Mouse (Mus musculus) heart, embryonic 15.5 days (tissue): ENCODE measurements around the gene B4galt7. TPM values are rescaled to one million over a fixed set of nuclear protein-coding genes. Genes with fewer than 3 reads are reported as not detected.
A peak's percentile ranks its signal among the peaks of the same experiment; 100 is the strongest.
"Not testable (repeated sequence)": the region's sequence is repeated elsewhere in the genome, so short reads cannot be mapped to it uniquely, and the experiment has no call there.

Experiments
- ATAC-seq: fragments of 200-750 bp; cut with Nextera tagmentation; replicated peaks from 2 replicates; pipeline ENCODE4 v1.8.0; 2017; ENCODE audit warnings: low read depth, moderate TSS enrichment; ENCODE audit not compliant: insufficient number of reproducible peaks, insufficient read depth, low FRiP score
- H3K27ac ChIP-seq: fragments of 300-500 bp; sonication (generic); 2 replicates; pipeline ENCODE4 v1.5.1; 2015; ENCODE audit warnings: mild to moderate bottlenecking, inconsistent platforms
- H3K27me3 ChIP-seq: fragments of 300-500 bp; sonication (generic); 2 replicates; pipeline ENCODE4 v1.6.1; 2015; ENCODE audit warnings: inconsistent platforms
- H3K36me3 ChIP-seq: fragments of 300-500 bp; sonication (generic); 2 replicates; pipeline ENCODE4 v1.6.1; 2015; ENCODE audit warnings: mild to moderate bottlenecking, inconsistent platforms
- H3K4me1 ChIP-seq: fragments of 300-500 bp; sonication (generic); replicated peaks from 2 replicates; pipeline ENCODE4 v1.6.1; 2015; ENCODE audit warnings: inconsistent platforms
- H3K4me2 ChIP-seq: fragments of 300-500 bp; sonication (generic); 2 replicates; pipeline ENCODE4 v1.6.1; 2015; ENCODE audit warnings: inconsistent platforms, mild to moderate bottlenecking, moderate library complexity
- H3K4me3 ChIP-seq: fragments of 300-500 bp; sonication (generic); 2 replicates; pipeline ENCODE4 v1.5.1; 2015; ENCODE audit warnings: mild to moderate bottlenecking, inconsistent platforms
- H3K9ac ChIP-seq: fragments of 300-500 bp; sonication (generic); 2 replicates; pipeline ENCODE4 v1.6.1; 2015; ENCODE audit warnings: mild to moderate bottlenecking, inconsistent platforms
- H3K9me3 ChIP-seq: fragments of 300-500 bp; sonication (generic); replicated peaks from 2 replicates; pipeline ENCODE4 v1.6.1; 2016; ENCODE audit warnings: inconsistent platforms
- WGBS: fragments of 180-500 bp; shearing (Covaris S2); methylation state at CpG from one replicate; pipeline ENCODE4 v1.1.7; 2015; ENCODE audit warnings: mixed read lengths; 5-methylcytosine and 5-hydroxymethylcytosine counted together
- polyA plus RNA-seq: library from polyadenylated mRNA; unstranded; fragments of >200 nt; fragmentation: Nextera tagmentation; extraction: Ambion mirVana; gene quantifications from 2 replicates; pipeline ENCODE4 v1.2.1, GENCODE M21; 2015

B4galt7 gene
- polyA plus RNA-seq, 1 experiment from 2014 or later, result 16.5 TPM

DNA sequence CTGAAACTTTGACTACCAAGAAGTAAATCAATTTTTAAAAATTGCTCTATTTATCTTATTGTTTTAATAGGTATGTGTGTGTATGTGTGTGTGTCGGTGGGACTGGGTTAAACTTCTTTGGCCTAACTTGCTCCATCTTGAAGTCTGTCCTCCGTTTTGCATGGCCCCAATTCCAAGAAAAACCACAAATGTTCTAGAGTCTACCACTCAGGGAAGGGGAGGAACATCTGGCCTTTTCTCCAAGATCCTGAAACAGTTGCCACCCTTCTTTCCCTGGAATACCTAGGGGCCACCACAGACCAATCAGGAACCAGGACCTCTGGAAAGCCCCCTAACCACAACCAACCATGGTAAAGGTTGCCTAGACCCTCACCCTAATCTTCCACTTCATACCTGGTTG lies 27.7 kb upstream of the B4galt7 start:
- WGBS, result 81% methylated on average over 2 of the region's 2 CpGs
- peak overlapping the region; percentile 21; the same call in 1 of the 2 replicates for H3K4me2 ChIP-seq

GRCm38 (mm10) chr13:55573432-55573831 lies 26.3 kb upstream of the B4galt7 start, which contains the start of gene Tmed9:
Gene Tmed9 (plus strand): TSS chr13:55573732.
- Histone ChIP-seq H3K36me3 (0 out of 2 replicates have a peak, but pooled peaks cover 2% of the 10 kb centered on the region), H3K4me3 (no peak within 1 kb of the TSS), H3K27ac (no peak within 1 kb of the TSS), H3K27me3 (no peaks in the 10 kb centered on the region), H3K4me1 (peaks cover 16% of the 10 kb centered on the region), H3K9me3 (no peaks in the 10 kb centered on the region), H3K4me2 (no peak within 1 kb of the TSS), H3K9ac (no peak within 1 kb of the TSS)
- WGBS, result 95% methylated on average over 2 of the region's 2 CpGs
- ATAC-seq, result no peak

More for the DNA sequence above, 27.7 kb upstream of the B4galt7 start:
- Histone ChIP-seq H3K27ac (no peak overlapping the region), H3K9me3 (no peaks in the 10 kb centered on the region), H3K4me3 (0 out of 2 replicates have a peak overlapping the region, but pooled peaks have one; percentile 4), H3K36me3 (0 out of 2 replicates have a peak, but pooled peaks cover 5% of the 10 kb centered on the region), H3K9ac (no peak overlapping the region), H3K4me1 (peaks cover 16% of the 10 kb centered on the region), H3K27me3 (no peaks in the 10 kb centered on the region)
- no peak for ATAC-seq

GRCm38 (mm10) chr13:55574321-55574720 lies 25.4 kb upstream of the B4galt7 start:
- H3K4me2 ChIP-seq, result no peak overlapping the region
- H3K4me1 ChIP-seq, result peaks cover 11% of the 10 kb centered on the region
- 81% methylated on average over 5 of the region's 5 CpGs for WGBS
- H3K27me3 ChIP-seq, result no peaks in the 10 kb centered on the region
- ATAC-seq, result no peak
- no peaks in the 10 kb centered on the region for H3K36me3 ChIP-seq
- H3K9ac ChIP-seq, result no peak overlapping the region
- no peak overlapping the region for H3K4me3 ChIP-seq
- no peak overlapping the region for H3K27ac ChIP-seq
- H3K9me3 ChIP-seq, result no peaks in the 10 kb centered on the region

DNA sequence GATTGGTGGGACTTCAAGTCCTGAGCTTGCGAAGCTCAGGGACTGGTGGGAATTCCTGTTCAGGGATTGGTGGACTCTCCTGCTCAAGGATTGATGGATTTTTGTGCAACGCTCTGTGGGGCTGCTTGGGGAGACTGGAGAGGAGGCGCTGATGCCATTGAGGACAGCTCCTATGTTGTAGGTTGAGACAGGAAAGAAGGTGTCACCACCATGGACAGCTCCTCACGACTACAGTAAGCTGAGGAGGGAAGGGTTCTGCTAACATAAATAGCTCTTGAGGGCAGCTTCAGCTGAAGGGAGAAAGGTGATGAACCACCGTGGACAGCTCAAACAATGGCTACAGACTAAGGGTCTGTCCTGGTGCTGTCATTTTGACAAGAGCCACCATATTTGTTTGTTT lies 23.8 kb upstream of the B4galt7 start:
- Histone ChIP-seq H3K9ac (no peak overlapping the region), H3K4me2 (no peak overlapping the region), H3K36me3 (no peaks in the 10 kb centered on the region), H3K27me3 (no peaks in the 10 kb centered on the region), H3K9me3 (no peaks in the 10 kb centered on the region), H3K4me1 (0 out of 2 replicates have a peak, but pooled peaks cover 3% of the 10 kb centered on the region), H3K4me3 (no peak overlapping the region), H3K27ac (no peak overlapping the region)
- 45% methylated on average over 5 of the region's 5 CpGs for WGBS
- no peak for ATAC-seq

GRCm38 (mm10) chr13:55576872-55577271 lies 22.8 kb upstream of the B4galt7 start:
- H3K9me3 ChIP-seq, ATAC-seq, H3K9ac ChIP-seq, H3K4me3 ChIP-seq, H3K36me3 ChIP-seq, H3K4me2 ChIP-seq, H3K27ac ChIP-seq, H3K27me3 ChIP-seq, H3K4me1 ChIP-seq: not testable (repeated sequence)
- 83% methylated on average over 7 of the region's 7 CpGs for WGBS

GRCm38 (mm10) chr13:55578086-55578485 lies 21.6 kb upstream of the B4galt7 start:
- Histone ChIP-seq H3K27ac (no peak overlapping the region), H3K4me1 (no peaks in the 10 kb centered on the region), H3K27me3 (no peaks in the 10 kb centered on the region), H3K4me3 (no peak overlapping the region), H3K9me3 (no peaks in the 10 kb centered on the region), H3K4me2 (no peak overlapping the region), H3K36me3 (no peaks in the 10 kb centered on the region), H3K9ac (no peak overlapping the region)
- WGBS, result 67% methylated on average over 4 of the region's 4 CpGs
- no peak for ATAC-seq

GRCm38 (mm10) chr13:55591961-55592490 lies 7.7 kb upstream of the B4galt7 start:
- 74% methylated on average over 4 of the region's 4 CpGs for WGBS
- no peak overlapping the region for H3K9ac ChIP-seq
- no peaks in the 10 kb centered on the region for H3K27me3 ChIP-seq
- no peak overlapping the region for H3K4me2 ChIP-seq
- H3K27ac ChIP-seq, result no peak overlapping the region
- no peaks in the 10 kb centered on the region for H3K9me3 ChIP-seq
- H3K4me3 ChIP-seq, result no peak overlapping the region
- peaks cover 25% of the 10 kb centered on the region for H3K36me3 ChIP-seq
- peaks cover 13% of the 10 kb centered on the region for H3K4me1 ChIP-seq
- ATAC-seq, result no peak

DNA sequence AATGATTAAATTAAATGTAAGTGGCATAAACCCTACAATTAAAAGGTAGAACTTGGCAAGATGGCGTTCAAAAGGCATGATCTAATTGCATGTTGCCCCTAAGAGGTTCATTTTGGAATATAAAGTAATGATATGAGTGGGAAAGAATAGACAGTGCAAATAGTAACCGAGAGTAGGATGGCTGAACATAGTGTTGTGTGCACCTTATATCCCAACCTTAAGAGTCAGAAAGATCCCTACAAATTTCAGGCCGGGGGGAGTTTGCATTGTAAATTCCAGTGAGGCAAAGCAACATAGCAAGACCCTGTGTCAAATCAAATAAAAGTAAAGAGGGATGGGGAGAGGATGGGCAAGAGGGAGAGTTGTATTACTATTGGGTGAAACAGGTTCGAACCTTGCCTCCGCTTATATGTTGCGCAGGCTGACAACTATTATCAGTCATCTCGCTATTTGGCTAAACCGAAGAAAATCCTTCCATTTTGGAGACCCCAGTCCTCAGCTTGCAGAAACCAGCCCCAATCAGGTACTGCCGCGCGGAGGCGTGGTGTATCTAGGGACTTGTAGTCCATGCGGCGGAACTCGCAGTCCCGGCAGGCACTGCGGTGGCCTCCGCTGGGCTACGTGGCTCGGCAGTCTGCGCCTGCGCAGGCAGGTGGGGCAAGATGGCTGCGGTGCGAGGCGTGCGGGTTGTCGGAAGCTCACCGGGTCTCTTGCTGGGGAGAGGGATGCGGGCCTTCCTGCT lies 7.0 kb upstream of the B4galt7 start:
- peak overlapping the region; percentile 68 for H3K9ac ChIP-seq
- H3K4me2 ChIP-seq, result peak overlapping the region; percentile 66
- H3K9me3 ChIP-seq, result no peaks in the 10 kb centered on the region
- H3K27me3 ChIP-seq, result no peaks in the 10 kb centered on the region
- peaks cover 31% of the 10 kb centered on the region for H3K36me3 ChIP-seq
- peak overlapping the region; percentile 63 for H3K4me3 ChIP-seq
- peak; percentile 98 for ATAC-seq
- H3K4me1 ChIP-seq, result peaks cover 13% of the 10 kb centered on the region
- H3K27ac ChIP-seq, result peak overlapping the region; percentile 40; the same call in 1 of the 2 replicates
- 4% methylated on average over 29 of the region's 29 CpGs for WGBS

GRCm38 (mm10) chr13:55593254-55593747 lies 6.4 kb upstream of the B4galt7 start:
- ATAC-seq, result 0 out of 2 replicates have a peak, but pooled peaks have one; percentile 21
- Histone ChIP-seq H3K4me3 (peak overlapping the region; percentile 63), H3K27ac (peak overlapping the region; percentile 40; the same call in 1 of the 2 replicates), H3K9ac (peak overlapping the region; percentile 68), H3K4me1 (peaks cover 13% of the 10 kb centered on the region), H3K27me3 (no peaks in the 10 kb centered on the region), H3K4me2 (peak overlapping the region; percentile 66), H3K9me3 (no peaks in the 10 kb centered on the region), H3K36me3 (peaks cover 37% of the 10 kb centered on the region)
- 0% methylated on average over 31 of the region's 31 CpGs for WGBS

DNA sequence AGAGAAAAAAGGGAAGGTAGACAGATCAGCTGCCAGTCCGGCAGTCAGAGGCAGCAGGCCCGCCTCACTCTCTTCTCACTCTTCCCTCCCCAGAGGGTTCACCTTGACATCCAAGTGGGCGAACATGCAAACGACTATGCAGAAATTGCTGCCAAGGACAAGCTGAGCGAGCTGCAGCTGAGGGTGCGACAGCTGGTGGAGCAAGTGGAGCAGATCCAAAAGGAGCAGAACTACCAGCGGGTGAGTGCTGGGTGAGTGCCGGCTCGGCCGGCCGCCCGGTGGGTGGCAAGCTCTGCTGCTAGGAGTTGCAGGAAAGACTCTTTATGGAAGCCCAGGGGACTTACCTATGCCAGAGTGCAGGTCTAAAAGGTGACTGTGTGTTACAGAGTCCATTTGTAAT lies 4.3 kb upstream of the B4galt7 start:
- Histone ChIP-seq H3K9ac (no peak overlapping the region), H3K4me2 (no peak overlapping the region), H3K4me3 (no peak overlapping the region), H3K9me3 (no peaks in the 10 kb centered on the region), H3K27me3 (no peaks in the 10 kb centered on the region), H3K27ac (no peak overlapping the region), H3K36me3 (peaks cover 37% of the 10 kb centered on the region), H3K4me1 (peaks cover 18% of the 10 kb centered on the region)
- 81% methylated on average over 12 of the region's 12 CpGs for WGBS
- ATAC-seq, result no peak

GRCm38 (mm10) chr13:55596802-55597201 lies 2.9 kb upstream of the B4galt7 start:
- peaks cover 26% of the 10 kb centered on the region for H3K4me1 ChIP-seq
- no peak overlapping the region for H3K4me3 ChIP-seq
- 92% methylated on average over 12 of the region's 12 CpGs for WGBS
- H3K4me2 ChIP-seq, result no peak overlapping the region
- no peak overlapping the region for H3K27ac ChIP-seq
- H3K9ac ChIP-seq, result no peak overlapping the region
- H3K27me3 ChIP-seq, result no peaks in the 10 kb centered on the region
- no peaks in the 10 kb centered on the region for H3K9me3 ChIP-seq
- H3K36me3 ChIP-seq, result peaks cover 37% of the 10 kb centered on the region
- no peak for ATAC-seq
